Mouse (Mus musculus): ENCODE data around the gene Olfr913.

The Olfr913 gene

GRCm38 (mm10) chr9:38592459-38592858, at the start of gene Olfr913:
TSS of gene Olfr913 (plus strand) at chr9:38592759.
- no peak for DNase-seq (ENCODE audit: low read depth, low spot score)

GRCm38 (mm10) chr9:38579878-38580277, 12.7 kb upstream of the Olfr913 start, which contains the start of gene Olfr912:
TSS of gene Olfr912 (plus strand) at chr9:38580178.
- DNase-seq (ENCODE audit: low read depth, low spot score): no peak

DNA sequence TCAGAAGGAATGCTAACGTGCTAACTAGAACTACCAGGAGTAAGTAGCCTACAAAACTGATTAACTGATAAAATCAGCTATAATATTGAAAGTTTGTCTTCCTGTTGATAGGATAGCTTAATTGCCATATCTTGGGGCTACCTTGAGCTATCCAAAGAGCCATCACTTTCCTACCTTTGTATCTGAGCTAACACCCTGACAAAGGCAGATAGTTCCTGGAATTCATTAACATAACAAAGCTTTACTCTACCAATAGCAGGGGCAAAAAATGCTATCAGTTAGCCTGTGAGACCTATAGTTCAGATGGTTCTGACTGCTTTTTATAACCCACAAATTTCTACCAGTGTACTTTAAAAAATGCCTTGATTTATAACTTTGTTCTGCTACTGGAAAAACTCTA, 1.5 kb upstream of the Olfr913 start:
- no peak for DNase-seq (ENCODE audit: low read depth, low spot score)

DNA sequence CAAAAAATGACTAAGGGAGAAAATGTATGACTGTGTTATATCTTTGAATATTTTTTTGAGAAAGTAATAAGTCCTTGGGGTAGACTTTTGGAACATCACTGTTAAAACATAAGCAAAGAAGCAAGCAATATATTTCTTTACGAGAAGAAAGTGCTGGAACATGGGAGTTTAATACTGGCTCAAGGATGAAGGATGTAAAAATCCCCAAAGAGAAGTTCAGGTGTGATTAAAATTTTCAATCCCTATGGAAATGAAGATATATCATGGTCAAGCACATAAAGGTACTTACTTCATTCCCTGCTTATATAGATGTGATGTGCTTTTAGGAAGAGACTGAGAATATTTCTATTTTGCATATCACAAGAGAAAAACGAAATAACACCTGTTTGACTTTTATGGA, 12.2 kb downstream of the Olfr913 start, which contains the start of gene Olfr914:
Gene Olfr914, plus strand, starts transcription at position 301 of the 400 bp plus-strand sequence.
- DNase-seq (ENCODE audit: low read depth, low spot score): no peak

DNA sequence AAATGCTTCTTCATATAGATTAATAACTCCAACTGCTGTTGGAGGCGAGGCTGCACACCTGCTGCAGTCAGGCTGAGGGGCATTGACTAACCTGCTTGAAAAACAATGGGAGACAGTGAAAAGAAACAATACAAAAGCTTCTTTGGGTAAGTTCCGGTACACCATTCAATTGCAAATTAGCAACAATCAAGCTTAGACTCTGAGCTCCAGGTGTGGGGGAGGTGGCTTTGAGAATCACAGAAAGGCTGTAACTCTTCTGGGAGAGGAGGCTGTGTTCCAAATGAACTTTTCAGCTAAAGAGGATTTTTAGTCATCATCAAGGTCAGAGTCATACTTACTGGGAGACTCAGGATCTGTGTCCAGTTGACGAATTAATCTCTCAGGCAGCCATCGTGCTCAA, 39.8 kb downstream of the Olfr913 start:
- no peak for DNase-seq (ENCODE audit: low read depth, low spot score)

Data from 3T3-L1 (cell line).